Mouse (Mus musculus) bone marrow macrophage, adult 2 months (primary cell): ENCODE results near the gene Snx17. TPM values are rescaled to one million over a fixed set of nuclear protein-coding genes. Genes with fewer than 3 reads are reported as not detected.
A peak's percentile ranks its signal among the peaks of the same experiment; 100 is the strongest.

Experiments
- H3K27ac ChIP-seq: 2 replicates; pipeline ENCODE4 v1.5.1; 2012; ENCODE audit warnings: low read depth, low read length; ENCODE audit not compliant: insufficient read depth
- H3K4me1 ChIP-seq: 2 replicates; pipeline ENCODE4 v1.6.1; 2012; ENCODE audit warnings: low read length; ENCODE audit not compliant: control insufficient read depth, insufficient read depth
- H3K4me3 ChIP-seq: 2 replicates; pipeline ENCODE4 v1.5.1; 2012; ENCODE audit warnings: mild to moderate bottlenecking, low read length, moderate library complexity; ENCODE audit not compliant: insufficient read depth
- CTCF ChIP-seq: IDR thresholded peaks from 2 replicates; pipeline ENCODE4 v1.5.1; 2012; ENCODE audit warnings: low read depth, mild to moderate bottlenecking, low read length, moderate library complexity
- POLR2A ChIP-seq: IDR thresholded peaks from 2 replicates; pipeline ENCODE4 v1.6.1; 2012; ENCODE audit warnings: mild to moderate bottlenecking, low read depth, low read length, borderline replicate concordance
- polyA plus RNA-seq: library from polyadenylated mRNA; stranded (reverse); fragments of >200 nt; gene quantifications from 2 replicates; pipeline ENCODE4 v1.2.4, GENCODE M21; 2012; ENCODE audit not compliant: missing spikeins, insufficient read depth, insufficient read length

The Snx17 gene
- polyA plus RNA-seq, 1 experiment = 85.8 TPM

DNA sequence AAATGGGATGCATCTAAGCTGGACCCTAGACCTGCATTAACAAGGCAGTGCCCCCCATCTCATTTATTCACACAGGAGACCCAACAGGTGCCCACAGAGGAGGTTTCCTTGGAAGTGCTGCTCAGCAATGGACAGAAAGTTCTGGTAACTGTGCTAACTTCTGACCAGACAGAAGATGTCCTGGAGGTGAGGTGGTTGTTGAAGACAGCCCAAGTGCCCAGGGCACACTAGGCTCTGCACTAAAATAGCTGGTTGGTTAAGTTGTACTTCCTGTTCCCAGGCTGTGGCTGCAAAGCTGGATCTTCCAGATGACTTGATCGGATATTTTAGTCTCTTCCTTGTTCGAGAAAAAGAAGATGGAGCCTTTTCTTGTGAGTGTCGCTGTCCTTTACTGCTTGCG, 2.6 kb downstream of the Snx17 start:
- Histone ChIP-seq H3K4me1 (peaks cover 57% of the 10 kb centered on the region), H3K27ac (peak overlapping the region; percentile 87), H3K4me3 (peak overlapping the region; percentile 15; the same call in 1 of the 2 replicates)
- TF ChIP-seq POLR2A = no peak
- no peak for TF ChIP-seq CTCF

GRCm38 (mm10) chr5:31196207-31196606, 3.2 kb downstream of the Snx17 start:
- TF ChIP-seq POLR2A = no peak
- TF ChIP-seq CTCF = no peak
- Histone ChIP-seq H3K4me1 (peaks cover 57% of the 10 kb centered on the region), H3K4me3 (0 out of 2 replicates have a peak overlapping the region, but pooled peaks have one; percentile 12), H3K27ac (peak overlapping the region; percentile 87)

DNA sequence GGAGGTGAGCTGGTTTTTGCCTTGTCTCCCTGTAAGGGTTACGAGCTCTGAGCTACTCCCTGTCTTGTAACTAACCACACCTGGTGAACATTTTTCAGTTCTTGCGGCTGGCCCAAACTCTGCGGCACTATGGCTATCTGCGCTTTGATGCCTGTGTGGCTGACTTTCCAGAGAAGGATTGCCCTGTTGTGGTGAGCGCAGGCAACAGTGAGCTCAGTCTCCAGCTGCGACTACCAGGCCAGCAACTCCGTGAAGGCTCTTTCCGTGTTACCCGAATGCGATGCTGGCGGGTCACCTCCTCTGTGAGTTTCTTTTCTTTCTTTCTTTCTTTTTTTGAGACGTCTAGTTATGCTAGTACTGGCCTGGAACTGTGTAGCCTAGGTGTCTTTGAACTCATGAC, 4.0 kb downstream of the Snx17 start:
- Histone ChIP-seq H3K27ac (no peak overlapping the region), H3K4me3 (no peak overlapping the region), H3K4me1 (peaks cover 50% of the 10 kb centered on the region)
- TF ChIP-seq POLR2A (no peak), CTCF (no peak)

- H3K4me1 ChIP-seq = peaks cover 50% of the 10 kb centered on the region
- peak overlapping the region; percentile 38 for H3K27ac ChIP-seq
- TF ChIP-seq POLR2A (no peak), CTCF (no peak)
- H3K4me3 ChIP-seq = no peak overlapping the region
These were observed 5.1 kb downstream of the Snx17 start for GRCm38 (mm10) chr5:31198170-31198569.

- Histone ChIP-seq H3K4me3 (no peak overlapping the region), H3K27ac (peak overlapping the region; percentile 38), H3K4me1 (peaks cover 50% of the 10 kb centered on the region)
- TF ChIP-seq POLR2A (no peak), CTCF (no peak)
These were observed 5.7 kb downstream of the Snx17 start for GRCm38 (mm10) chr5:31198616-31199320.

DNA sequence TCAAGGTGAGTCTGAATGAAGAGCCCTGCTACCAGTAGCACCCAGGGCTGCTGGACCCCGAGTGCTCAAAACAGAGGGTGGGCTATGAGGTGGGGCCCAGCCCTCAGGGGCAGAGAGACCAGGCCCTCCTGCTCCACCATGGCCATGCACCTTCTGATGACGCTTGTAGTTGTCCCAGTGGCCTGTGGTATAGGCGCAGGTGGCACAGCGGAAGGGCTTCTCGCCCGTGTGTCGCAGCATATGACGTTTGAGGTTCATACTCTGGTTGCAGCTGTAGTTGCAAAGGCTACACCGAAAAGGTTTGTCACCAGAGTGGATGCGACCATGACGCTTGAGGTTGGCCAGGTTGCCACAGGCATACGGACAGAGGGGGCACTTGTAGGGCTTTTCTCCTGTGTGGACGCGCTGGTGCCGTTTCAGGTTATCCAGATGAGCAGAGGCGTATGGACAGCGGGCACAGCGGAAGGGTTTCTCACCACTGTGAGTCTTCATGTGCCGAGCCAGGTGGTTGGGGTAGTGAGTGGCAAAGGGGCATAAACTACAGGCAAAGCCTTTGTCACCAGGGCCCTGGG, 6.4 kb downstream of the Snx17 start:
- TF ChIP-seq CTCF = no peak
- TF ChIP-seq POLR2A = no peak
- H3K4me1 ChIP-seq = peaks cover 49% of the 10 kb centered on the region
- H3K27ac ChIP-seq = no peak overlapping the region
- H3K4me3 ChIP-seq = no peak overlapping the region

GRCm38 (mm10) chr5:31199893-31200292, 6.9 kb downstream of the Snx17 start:
- H3K27ac ChIP-seq = no peak overlapping the region
- H3K4me3 ChIP-seq = no peak overlapping the region
- H3K4me1 ChIP-seq = peaks cover 44% of the 10 kb centered on the region
- TF ChIP-seq POLR2A = no peak
- no peak for TF ChIP-seq CTCF

GRCm38 (mm10) chr5:31200327-31200768, 7.3 kb downstream of the Snx17 start:
- Histone ChIP-seq H3K4me3 (peak overlapping the region; percentile 38), H3K27ac (peak overlapping the region; percentile 85; the same call in 1 of the 2 replicates), H3K4me1 (peaks cover 39% of the 10 kb centered on the region)
- TF ChIP-seq CTCF (no peak), POLR2A (no peak)

GRCm38 (mm10) chr5:31201042-31201741, 8.2 kb downstream of the Snx17 start:
- Histone ChIP-seq H3K4me3 (peak overlapping the region; percentile 65), H3K4me1 (peaks cover 33% of the 10 kb centered on the region), H3K27ac (peak overlapping the region; percentile 85)
- no peak for TF ChIP-seq POLR2A

DNA sequence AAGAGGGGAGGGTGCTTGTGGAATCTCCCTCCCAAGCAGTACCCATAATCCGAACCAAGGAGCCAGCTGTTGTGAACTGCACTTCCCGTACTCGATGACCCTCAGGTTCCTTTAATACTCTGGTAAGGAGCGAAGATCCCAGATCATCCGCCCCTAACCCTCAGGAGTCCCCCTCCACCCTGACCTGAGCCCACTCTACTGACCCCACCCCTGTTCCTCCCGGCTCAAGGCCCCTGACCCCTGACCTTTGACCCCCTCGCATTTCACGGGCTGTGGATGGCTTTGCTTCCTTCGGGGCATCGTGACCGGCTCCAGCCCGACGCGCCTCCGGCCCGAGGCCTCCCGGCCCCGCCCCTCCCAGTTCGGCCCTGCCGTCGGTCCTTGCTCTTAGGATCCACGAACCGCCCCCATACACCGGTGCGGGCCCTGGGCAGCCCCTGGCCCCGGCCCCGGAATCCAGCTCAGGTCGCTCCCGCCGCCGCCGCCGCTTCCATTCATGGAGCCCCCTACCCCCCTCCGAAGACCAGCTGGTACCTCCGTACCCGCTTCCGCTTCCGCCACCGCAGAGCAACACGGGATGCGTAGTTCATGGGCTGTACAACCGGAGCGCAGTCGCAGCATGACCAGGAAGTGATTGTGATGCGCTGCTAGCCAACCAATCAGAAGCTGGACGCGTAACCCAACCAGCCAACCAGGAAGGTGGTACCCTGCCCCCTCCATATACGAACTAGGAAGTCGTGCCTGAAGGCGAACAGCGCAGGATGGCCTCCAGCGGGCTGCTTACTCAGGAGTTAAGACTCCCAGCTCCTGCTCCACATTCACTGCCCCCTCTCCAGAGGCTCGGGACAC, 8.9 kb downstream of the Snx17 start, which contains the start of gene Zfp513:
Gene Zfp513, minus strand, starts transcription at position 562 of the 849 bp plus-strand sequence.
- no peak for TF ChIP-seq CTCF
- no peak for TF ChIP-seq POLR2A
- Histone ChIP-seq H3K4me1 (peaks cover 25% of the 10 kb centered on the region), H3K27ac (peak within 1 kb of the TSS; percentile 85), H3K4me3 (peak within 1 kb of the TSS; percentile 65)
